Mouse (Mus musculus) gastrocnemius, postnatal 36 days (tissue): Measurements from ENCODE around the gene Atp6v1g3. TPM values are rescaled to one million over a fixed set of nuclear protein-coding genes. Genes with fewer than 3 reads are reported as not detected.

Experiments
- DNase-seq, 2 experiments: peaks; one replicate each; pipeline ENCODE4 v3.0.0; 2022
- intact Hi-C: fragments of 180-260 bp; cut with DNase I; formaldehyde crosslinking; loops from one replicate; pipeline ENCODE4 v1.15.1; 2025
- total RNA-seq, 2 experiments: library from RNA; stranded (reverse); gene quantifications; 2 replicates each; pipeline ENCODE4 v1.2.3; 2021

Gene Atp6v1g3
- total RNA-seq, 2 experiments from 2014 or later: not detected

- DNase-seq: no peak
- intact Hi-C loops: no loop called here
Measured at GRCm38 (mm10) chr1:138337417-138337816, 63.9 kb downstream of the Atp6v1g3 start.

Other genes starting within 250 kb of the Atp6v1g3 start
- 1 to 10 TPM; 1.4 to 4.4 TPM for gene Ptprc, start 98.0 kb upstream of the Atp6v1g3 start, total RNA-seq